Mouse (Mus musculus) central nervous system, embryonic 11.5 days (tissue): ENCODE results near the gene Tle6. TPM values are rescaled to one million over a fixed set of nuclear protein-coding genes. Genes with fewer than 3 reads are reported as not detected.

ENCODE experiments used
- polyA plus RNA-seq: library from polyadenylated mRNA; depleted of rRNA; stranded (reverse); fragments of >200 nt; gene quantifications from 2 replicates; pipeline ENCODE4 v1.2.3, GENCODE M21; 2012; rRNA removed

Tle6 gene
- 6.1 and 12.0 TPM in 2 replicates for polyA plus RNA-seq

DNA sequence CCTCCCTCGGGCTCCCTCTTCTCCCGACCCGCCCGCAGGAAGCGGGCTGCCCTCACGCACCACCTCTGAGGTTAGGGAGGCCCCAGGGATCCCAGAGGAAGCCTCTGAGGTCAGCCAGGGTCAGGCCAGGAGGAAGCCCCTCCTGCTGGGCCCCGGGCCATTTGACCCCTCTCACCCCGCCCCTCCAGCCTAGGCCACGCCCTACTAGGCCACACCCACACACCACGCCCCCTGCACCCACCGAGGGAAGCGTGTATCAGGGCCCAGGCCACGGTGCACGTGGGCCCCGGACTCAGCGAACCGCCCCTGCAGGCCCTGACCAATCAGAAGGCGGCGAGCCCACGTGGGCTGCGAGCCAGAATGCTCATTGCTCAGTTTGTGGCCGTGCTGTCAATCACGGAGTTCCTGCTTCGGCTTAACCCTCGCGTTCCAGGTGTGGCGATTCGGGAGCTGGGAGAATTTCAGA is at the start of gene Tle6:
Gene Tle6, minus strand, starts transcription at position 336 of the 466 bp plus-strand sequence.

GRCm38 (mm10) chr10:81648803-81649775 is 48.2 kb upstream of the Tle6 start, which contains the start of gene Gm10778:
Gene Gm10778 (plus strand): TSS chr10:81649059.

GRCm38 (mm10) chr10:81628390-81628789 is 27.5 kb upstream of the Tle6 start, which contains the start of gene Ankrd24:
Gene Ankrd24 (plus strand): TSS chr10:81628540.

DNA sequence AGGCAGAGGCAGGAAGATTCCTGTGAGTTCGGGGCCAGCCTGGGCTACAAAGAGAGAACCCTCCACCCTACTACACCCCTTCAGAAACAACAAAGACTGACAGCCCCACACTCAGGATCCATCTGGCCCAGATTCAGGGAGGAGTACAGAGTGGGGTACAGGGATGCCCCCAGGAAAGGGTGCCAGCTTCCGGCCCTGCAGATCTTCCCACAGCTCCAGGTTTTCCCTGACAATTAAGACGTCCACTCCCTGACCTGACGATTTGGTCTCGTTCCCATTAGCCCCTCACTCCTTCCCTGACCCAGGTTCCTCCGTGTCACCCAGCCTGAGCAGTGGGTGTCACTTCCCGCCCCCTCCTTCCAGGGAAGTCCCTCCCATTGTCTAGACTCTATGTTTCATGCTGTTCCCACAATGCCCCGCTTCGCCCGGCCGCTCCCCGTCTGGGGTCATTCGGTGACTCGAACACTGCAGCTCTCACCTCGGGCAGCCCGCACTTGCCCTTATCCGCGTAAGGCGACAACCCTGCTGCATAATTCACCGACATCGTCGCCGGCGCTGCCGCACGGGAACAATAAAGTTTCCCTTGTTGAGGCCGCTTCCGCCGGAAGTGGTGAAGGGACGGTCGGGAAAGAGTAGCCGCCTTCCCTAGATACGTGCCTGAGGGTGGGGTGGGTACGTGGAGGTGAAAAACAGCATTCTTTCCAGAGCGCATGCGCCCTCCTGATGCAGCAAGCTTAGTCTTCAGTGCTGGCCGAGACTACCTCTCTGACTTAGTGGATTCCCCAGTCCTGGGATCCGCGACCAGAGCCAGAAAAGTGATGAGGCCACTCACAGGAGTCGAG is 26.3 kb upstream of the Tle6 start, which contains the start of gene Sirt6:
Gene Sirt6, minus strand, starts transcription at position 804 of the 842 bp plus-strand sequence.

DNA sequence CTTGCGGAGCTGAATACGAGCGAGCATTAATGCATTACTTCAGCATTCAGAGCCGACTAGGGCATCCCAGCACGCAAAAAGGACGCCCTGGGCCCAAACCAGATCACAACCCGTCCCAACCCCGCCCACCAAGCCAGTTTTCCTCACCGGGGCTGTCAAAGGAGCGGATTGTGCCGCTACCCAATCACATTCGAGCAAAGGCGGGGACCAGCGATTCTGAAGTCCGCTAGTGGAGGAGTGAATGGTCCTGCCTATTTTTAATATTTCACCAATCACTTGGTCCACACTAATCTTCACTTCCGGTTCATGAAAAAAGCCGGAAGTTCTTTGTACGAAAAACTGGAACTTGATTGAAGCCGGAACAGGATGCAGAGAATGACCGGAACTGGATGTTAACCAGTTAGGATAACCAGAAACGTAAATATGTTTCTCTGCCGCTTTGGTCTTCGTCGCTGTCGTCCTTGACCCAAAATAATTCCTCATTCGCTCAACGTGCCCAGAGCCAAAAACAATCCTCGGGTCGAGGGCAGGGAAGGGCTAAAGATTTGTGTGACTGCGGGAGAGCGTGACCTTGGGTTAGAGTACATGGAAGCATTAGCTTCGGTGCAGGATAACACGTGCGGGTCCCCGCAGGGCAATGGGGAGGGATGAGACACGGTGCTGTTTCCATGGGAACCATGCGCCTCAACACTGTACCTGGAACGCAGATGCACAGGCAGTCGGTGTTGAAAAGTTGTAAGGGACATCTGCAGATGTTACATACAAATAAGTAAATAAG is 5.3 kb upstream of the Tle6 start, which contains the start of gene BC025920:
Gene BC025920, plus strand, starts transcription at position 297 of the 778 bp plus-strand sequence.

DNA sequence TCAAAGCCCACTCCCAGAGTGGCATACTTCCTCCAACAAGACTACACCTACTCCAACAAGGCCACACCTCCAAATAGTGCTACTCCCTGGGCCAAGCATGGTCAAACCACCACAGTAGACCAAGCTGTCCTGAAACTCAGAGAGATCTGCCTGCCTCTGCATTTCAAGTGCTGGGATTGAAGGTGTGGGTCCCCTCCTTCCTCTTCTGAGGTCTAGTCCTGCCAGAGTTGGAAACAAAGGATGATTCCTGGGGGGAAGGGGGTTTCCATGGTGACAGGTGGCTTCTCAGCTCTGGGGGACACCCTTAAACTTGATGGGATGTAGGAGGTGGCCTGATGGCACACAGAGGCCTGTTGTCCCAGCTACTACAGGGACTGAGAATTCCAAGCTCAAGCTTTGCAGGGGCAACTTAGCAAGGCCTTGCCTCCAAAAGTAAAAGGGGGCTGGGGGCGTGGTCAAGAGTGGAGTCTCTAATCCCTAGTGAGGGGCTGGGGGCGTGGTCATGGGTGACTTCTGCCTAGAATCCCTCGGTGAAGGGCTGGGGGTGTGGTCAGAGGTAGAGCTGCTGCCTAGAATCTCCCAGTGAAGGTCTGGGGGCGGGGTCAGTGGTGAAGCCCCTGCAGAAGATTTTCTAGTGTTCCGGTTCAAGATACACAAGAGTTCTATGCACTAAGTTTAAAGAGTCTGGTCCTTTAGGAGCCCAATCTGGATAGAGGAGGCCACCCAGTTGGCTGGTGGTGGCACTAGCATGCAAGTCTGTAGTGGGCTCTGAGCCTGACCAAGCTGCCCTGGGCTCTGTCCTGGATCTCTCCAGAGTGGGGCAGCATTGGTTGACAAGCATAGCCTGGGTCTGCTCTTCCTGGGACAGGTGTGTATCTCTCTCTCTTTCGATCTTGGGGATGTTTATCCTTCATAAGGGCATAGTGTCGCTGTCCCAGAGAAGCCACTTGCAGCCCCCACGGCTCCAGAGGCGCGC is 26.5 kb downstream of the Tle6 start, which contains the start of gene Tle2:
Gene Tle2, plus strand, starts transcription at position 481 of the 976 bp plus-strand sequence.

GRCm38 (mm10) chr10:81559163-81559626 is 41.7 kb downstream of the Tle6 start, which contains the start of gene Aes:
Gene Aes (plus strand): TSS chr10:81559488.

GRCm38 (mm10) chr10:81545161-81545747 is 55.6 kb downstream of the Tle6 start, which contains the start of gene Gna11:
Gene Gna11 (minus strand): TSS chr10:81545190.

Other genes starting within 250 kb of the Tle6 start
- gene Mfsd12, start 243.6 kb downstream of the Tle6 start, polyA plus RNA-seq = 8.6 and 9.0 TPM in 2 replicates
- 0.28 and 0.31 TPM in 2 replicates for gene 4930404N11Rik, start 235.3 kb downstream of the Tle6 start, polyA plus RNA-seq
- 91.8 and 113 TPM in 2 replicates for gene Fzr1, start 222.6 kb downstream of the Tle6 start, polyA plus RNA-seq
- 56.2 and 57.9 TPM in 2 replicates for gene Dohh, start 216.6 kb downstream of the Tle6 start, polyA plus RNA-seq
- gene Gm48551, start 216.6 kb downstream of the Tle6 start, polyA plus RNA-seq = 3.9 and 4.3 TPM in 2 replicates
- 5.2 and 8.2 TPM in 2 replicates for gene Gm48552, start 212.1 kb downstream of the Tle6 start, polyA plus RNA-seq
- gene Smim24, start 208.0 kb downstream of the Tle6 start, polyA plus RNA-seq = 3.7 and 5.0 TPM in 2 replicates
- gene Nfic, start 145.4 kb downstream of the Tle6 start, polyA plus RNA-seq = 7.8 and 12.5 TPM in 2 replicates
- gene Celf5, start 118.4 kb downstream of the Tle6 start, polyA plus RNA-seq = 45.0 and 50.2 TPM in 2 replicates
- 129 and 153 TPM in 2 replicates for gene Ncln, start 104.7 kb downstream of the Tle6 start, polyA plus RNA-seq
- 0.42 and 0.56 TPM in 2 replicates for gene S1pr4, start 100.9 kb downstream of the Tle6 start, polyA plus RNA-seq
- gene Gna15, start 76.8 kb downstream of the Tle6 start, polyA plus RNA-seq = 0.88 and 0.98 TPM in 2 replicates
- gene Gna11, start 55.9 kb downstream of the Tle6 start, polyA plus RNA-seq = 69.9 and 81.3 TPM in 2 replicates
- gene Aes, start 41.6 kb downstream of the Tle6 start, polyA plus RNA-seq = 265 and 396 TPM in 2 replicates
- gene Tle2, start 26.5 kb downstream of the Tle6 start, polyA plus RNA-seq = 27.1 and 71.8 TPM in 2 replicates
- gene BC025920, start 5.2 kb upstream of the Tle6 start, polyA plus RNA-seq = 5.0 and 6.4 TPM in 2 replicates
- 64.8 and 65.0 TPM in 2 replicates for gene Sirt6, start 26.7 kb upstream of the Tle6 start, polyA plus RNA-seq
- gene Ankrd24, start 27.5 kb upstream of the Tle6 start, polyA plus RNA-seq = 28.3 and 39.4 TPM in 2 replicates
- 1.8 and 4.1 TPM in 2 replicates for gene Gm10778, start 48.0 kb upstream of the Tle6 start, polyA plus RNA-seq
- 4.5 and 10.8 TPM in 2 replicates for gene Zfp433, start 103.8 kb upstream of the Tle6 start, polyA plus RNA-seq
- gene Gm3055, start 170.1 kb upstream of the Tle6 start, polyA plus RNA-seq = 11.0 and 12.9 TPM in 2 replicates
- gene Gm4767, start 211.1 kb upstream of the Tle6 start, polyA plus RNA-seq = 0.79 and 1.5 TPM in 2 replicates